8 mouse cellular contexts compared by ENCODE assay signal in genomic region chr6:120971797-120972590, GRCm38 (mm10). TPM values are rescaled to one million over a fixed set of nuclear protein-coding genes. Genes with fewer than 3 reads are reported as not detected.
DNase-seq lines count a peak whose midpoint lies in the region; ATAC-seq lines count a peak whose summit lies in the region.

No protein-coding gene starts in this region.

- no peaks in the 10 kb centered on the region for H3K36me3 ChIP-seq in intestine, embryonic 16.5 days (ENCODE audit: control insufficient read depth, insufficient read depth, low read length)
- peaks cover 25% of the 10 kb centered on the region; the same call in 1 of the 2 replicates for H3K36me3 ChIP-seq in midbrain, embryonic 10.5 days

- no peak overlapping the region for H3K4me3 ChIP-seq in intestine, embryonic 16.5 days (ENCODE audit: low read length)
- H3K4me3 ChIP-seq in midbrain, embryonic 10.5 days, result no peak overlapping the region

- no peak overlapping the region for H3K9ac ChIP-seq in intestine, embryonic 16.5 days (ENCODE audit: low read depth, low read length)

- no peak overlapping the region for H3K27ac ChIP-seq in intestine, embryonic 16.5 days (ENCODE audit: low read length)
- H3K27ac ChIP-seq in midbrain, embryonic 10.5 days (replicated peaks), result no peak overlapping the region

- DNase-seq in adrenal gland, adult 2 months, result peak; percentile 87
- DNase-seq in embryo, embryonic 10.5 days (ENCODE audit: low spot score), result peak; percentile 85
- peak; percentile 86 to 88 for DNase-seq in left cerebral cortex, postnatal 14 days (ENCODE audit: low spot score in 2 of 2)
- peak; percentile 78 for DNase-seq in midbrain, embryonic 10.5 days (ENCODE audit: low spot score)
- DNase-seq in right cerebral cortex, postnatal 4 days, result peak; percentile 80
- peak; percentile 67 for DNase-seq in yolk sac, embryonic 10.5 days (ENCODE audit: low spot score)

- H3K4me2 ChIP-seq in intestine, embryonic 16.5 days (ENCODE audit: low read depth, low read length), result no peak overlapping the region

- ATAC-seq in granulocyte monocyte progenitor cell, adult 5-6 weeks (replicated peaks; ENCODE audit: poor library complexity, severe bottlenecking), result peak; percentile 95
- peak; percentile 75 for ATAC-seq in intestine, embryonic 16.5 days

- no peaks in the 10 kb centered on the region for H3K9me3 ChIP-seq in intestine, embryonic 16.5 days (ENCODE audit: control insufficient read depth, low read length)
- H3K9me3 ChIP-seq in midbrain, embryonic 10.5 days (replicated peaks), result no peaks in the 10 kb centered on the region

- H3K4me1 ChIP-seq in intestine, embryonic 16.5 days (ENCODE audit: control insufficient read depth, insufficient read depth, low read length), result 0 out of 2 replicates have a peak, but pooled peaks cover 1% of the 10 kb centered on the region
- H3K4me1 ChIP-seq in midbrain, embryonic 10.5 days, result peaks cover 7% of the 10 kb centered on the region

- no peaks in the 10 kb centered on the region for H3K27me3 ChIP-seq in intestine, embryonic 16.5 days (replicated peaks; ENCODE audit: control insufficient read depth, insufficient read depth, low read length)
- H3K27me3 ChIP-seq in midbrain, embryonic 10.5 days (ENCODE audit: low read depth, poor library complexity, severe bottlenecking), result no peaks in the 10 kb centered on the region

- WGBS in intestine, embryonic 16.5 days, result 63% methylated on average over 14 of the region's 14 CpGs
- 66% methylated on average over 14 of the region's 14 CpGs for WGBS in midbrain, embryonic 10.5 days

- intact Hi-C loops in left cerebral cortex, postnatal 14 days (cut with DNase I), result loop anchor here (2.0 kb wide), 2 partner anchors 159 to 207 kb away; partner anchors contain the start of gene Mical3

RNA-seq across cellular contexts. Expression of gene Bid, which starts 55.3 kb away (rescaled TPM):
- 1 to 10 TPM; 3.5 to 4.7 TPM for total RNA-seq in adrenal gland, adult 2 months (2021)
- 2.7 and 3.0 TPM in 2 replicates for polyA plus RNA-seq in adrenal gland, adult 2 months (2012; rRNA removed)
- total RNA-seq in granulocyte monocyte progenitor cell, adult 5-6 weeks (2014; fragmentation: Nextera tagmentation), result 90.9 and 98.7 TPM in 2 replicates
- total RNA-seq in granulocyte monocyte progenitor cell, adult 5-6 weeks (2017), result 64.6 and 66.4 TPM in 2 replicates
- 22.6 and 23.7 TPM in 2 replicates for polyA plus RNA-seq in intestine, embryonic 16.5 days (2015; fragmentation: Nextera tagmentation; extraction: Ambion mirVana)
- total RNA-seq in left cerebral cortex, postnatal 14 days (2021), result 10 to 100 TPM; 10.7 to 12.7 TPM
- 15.4 and 16.6 TPM in 2 replicates for polyA plus RNA-seq in midbrain, embryonic 10.5 days (2016; fragmentation: Nextera tagmentation; extraction: Ambion mirVana)

Comparison
In these comparisons a context has a peak if more than half of its experiments do, and no peak if none do; other contexts are left out.
1. RNA of gene Bid, which starts 55.3 kb away (total RNA-seq): 64.6 to 98.7 TPM in granulocyte monocyte progenitor cell, adult 5-6 weeks; 10.7 to 12.7 TPM in left cerebral cortex, postnatal 14 days and 3.5 to 4.7 TPM in adrenal gland, adult 2 months; every median in the first group is over 4 times any median in the second.
2. Peak in every context shown above with its lines, with median percentiles within 50 percentile points of each other: DNase-seq.